Mouse (Mus musculus): ENCODE data around the gene Kras. TPM values are rescaled to one million over a fixed set of nuclear protein-coding genes. Genes with fewer than 3 reads are reported as not detected.

The Kras gene
- polyA plus RNA-seq, 1 experiment from 2014 or later: 99.5 TPM

DNA sequence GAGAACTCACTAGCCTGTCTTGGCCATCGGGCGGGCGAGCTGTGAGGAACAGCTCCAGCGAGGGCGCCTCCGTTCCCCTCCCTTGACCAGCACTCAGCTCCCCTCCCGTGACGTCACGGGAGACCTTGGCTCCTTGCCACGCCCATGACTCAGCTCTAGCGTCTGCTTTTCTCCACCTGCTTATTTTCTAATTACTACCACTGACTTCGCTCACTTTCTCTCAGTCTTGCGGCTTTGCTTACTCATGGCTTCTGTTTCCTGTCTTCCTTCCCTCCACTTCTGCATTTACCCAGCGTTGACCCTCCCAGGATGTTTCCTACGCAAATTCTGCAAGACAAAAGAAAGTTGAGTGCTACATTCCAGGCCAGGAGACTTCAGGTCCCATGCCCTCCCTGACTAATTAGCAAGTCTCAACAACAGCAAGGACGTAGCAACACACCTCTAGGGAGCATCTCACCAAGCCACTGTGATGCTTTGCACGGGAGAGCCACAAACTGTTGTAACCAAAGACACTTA lies 26.3 kb upstream of the Kras start:
- H3K4me3 ChIP-seq (ENCODE audit: low read length): 0 out of 2 replicates have a peak overlapping the region, but pooled peaks have one; percentile 2
- no peaks in the 10 kb centered on the region for H3K9me3 ChIP-seq (ENCODE audit: control insufficient read depth, low read length)
- H3K4me2 ChIP-seq (ENCODE audit: low read depth, low read length): peak overlapping the region; percentile 49
- H3K9ac ChIP-seq (ENCODE audit: low read length): 0 out of 2 replicates have a peak overlapping the region, but pooled peaks have one; percentile 10
- H3K36me3 ChIP-seq (ENCODE audit: control insufficient read depth, insufficient read depth, low read length): no peaks in the 10 kb centered on the region
- WGBS: 5% methylated on average over 17 of the region's 17 CpGs
- no peaks in the 10 kb centered on the region for H3K27me3 ChIP-seq (ENCODE audit: control insufficient read depth, insufficient read depth, low read depth, low read length)
- H3K4me1 ChIP-seq (replicated peaks; ENCODE audit: control insufficient read depth, insufficient read depth, low read length): peaks cover 19% of the 10 kb centered on the region
- H3K27ac ChIP-seq (ENCODE audit: low read length): no peak overlapping the region
- ATAC-seq (ENCODE audit: low read depth): peak; percentile 65

DNA sequence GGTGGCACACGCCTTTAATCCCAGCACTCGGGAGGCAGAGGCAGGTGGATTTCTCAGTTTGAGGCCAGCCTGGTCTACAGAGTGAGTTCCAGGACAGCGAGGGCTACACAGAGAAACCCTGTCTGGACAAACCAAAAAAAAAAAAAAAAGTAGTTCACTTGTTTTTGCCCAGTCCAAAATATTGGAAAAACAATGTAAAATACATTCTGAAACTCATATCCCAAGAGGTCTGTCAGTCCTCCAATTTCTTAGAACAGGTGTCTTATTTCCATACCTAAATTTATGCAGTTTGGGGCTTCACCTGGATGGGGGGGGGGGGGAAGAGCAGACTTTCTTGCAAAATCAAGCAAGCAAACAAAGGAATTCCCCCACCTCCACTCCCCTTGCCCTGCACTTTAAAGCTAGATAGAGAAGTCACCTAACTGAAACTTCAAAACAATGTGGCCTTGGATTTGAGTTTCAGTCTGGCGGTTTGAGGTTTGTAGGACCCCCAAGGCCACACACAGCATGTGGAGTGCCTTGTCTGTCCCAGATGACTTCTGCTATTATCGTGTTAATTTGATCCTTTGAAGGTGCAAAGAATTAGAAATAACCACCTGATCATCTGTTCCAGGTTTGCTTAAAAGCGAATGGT lies 25.7 kb upstream of the Kras start:
- Histone ChIP-seq H3K27me3 (ENCODE audit: control insufficient read depth, insufficient read depth, low read depth, low read length) (no peaks in the 10 kb centered on the region), H3K36me3 (ENCODE audit: control insufficient read depth, insufficient read depth, low read length) (no peaks in the 10 kb centered on the region), H3K4me3 (ENCODE audit: low read length) (0 out of 2 replicates have a peak overlapping the region, but pooled peaks have one; percentile 2), H3K27ac (ENCODE audit: low read length) (no peak overlapping the region), H3K4me2 (ENCODE audit: low read depth, low read length) (peak overlapping the region; percentile 49), H3K4me1 (replicated peaks; ENCODE audit: control insufficient read depth, insufficient read depth, low read length) (peaks cover 19% of the 10 kb centered on the region), H3K9ac (ENCODE audit: low read length) (no peak overlapping the region), H3K9me3 (ENCODE audit: control insufficient read depth, low read length) (no peaks in the 10 kb centered on the region)
- 51% methylated on average over 6 of the region's 6 CpGs for WGBS
- ATAC-seq (ENCODE audit: low read depth): no peak

DNA sequence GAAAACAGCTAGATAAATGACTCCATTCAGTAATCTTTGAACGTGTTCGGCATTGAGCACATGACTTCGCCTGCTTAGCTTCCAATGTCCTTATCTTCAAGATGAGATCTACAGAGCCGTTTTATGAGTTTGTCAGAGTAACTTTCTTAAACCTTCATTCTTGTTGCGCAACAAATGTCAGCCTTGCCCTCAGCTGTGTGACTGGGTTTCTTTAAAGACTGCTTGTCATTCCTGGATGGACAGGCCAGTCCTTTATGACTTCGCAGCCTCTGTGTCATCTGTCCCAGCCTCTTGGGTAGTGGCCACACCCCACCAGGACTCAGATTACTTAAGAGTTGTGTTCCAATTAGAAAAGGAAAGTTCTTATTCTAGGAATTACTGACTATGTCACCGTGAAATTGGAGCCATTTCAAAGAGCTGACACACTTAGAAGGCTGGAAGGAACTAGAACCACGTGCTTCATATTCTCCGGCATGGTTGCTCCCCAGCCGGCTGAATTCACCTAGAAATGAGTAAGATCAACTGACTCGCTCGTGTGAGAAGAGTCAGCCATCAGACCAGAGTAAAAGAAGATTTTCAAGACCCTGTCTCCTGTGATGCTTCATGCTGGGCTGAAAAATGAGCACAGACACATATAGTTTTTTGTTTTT lies 24.1 kb upstream of the Kras start:
- no peak overlapping the region for H3K9ac ChIP-seq (ENCODE audit: low read length)
- H3K4me1 ChIP-seq (replicated peaks; ENCODE audit: control insufficient read depth, insufficient read depth, low read length): peaks cover 19% of the 10 kb centered on the region
- H3K4me2 ChIP-seq (ENCODE audit: low read depth, low read length): no peak overlapping the region
- no peaks in the 10 kb centered on the region for H3K36me3 ChIP-seq (ENCODE audit: control insufficient read depth, insufficient read depth, low read length)
- no peaks in the 10 kb centered on the region for H3K27me3 ChIP-seq (ENCODE audit: control insufficient read depth, insufficient read depth, low read depth, low read length)
- no peak overlapping the region for H3K27ac ChIP-seq (ENCODE audit: low read length)
- no peak overlapping the region for H3K4me3 ChIP-seq (ENCODE audit: low read length)
- H3K9me3 ChIP-seq (ENCODE audit: control insufficient read depth, low read length): no peaks in the 10 kb centered on the region
- WGBS: 63% methylated on average over 12 of the region's 12 CpGs
- no peak for ATAC-seq (ENCODE audit: low read depth)

DNA sequence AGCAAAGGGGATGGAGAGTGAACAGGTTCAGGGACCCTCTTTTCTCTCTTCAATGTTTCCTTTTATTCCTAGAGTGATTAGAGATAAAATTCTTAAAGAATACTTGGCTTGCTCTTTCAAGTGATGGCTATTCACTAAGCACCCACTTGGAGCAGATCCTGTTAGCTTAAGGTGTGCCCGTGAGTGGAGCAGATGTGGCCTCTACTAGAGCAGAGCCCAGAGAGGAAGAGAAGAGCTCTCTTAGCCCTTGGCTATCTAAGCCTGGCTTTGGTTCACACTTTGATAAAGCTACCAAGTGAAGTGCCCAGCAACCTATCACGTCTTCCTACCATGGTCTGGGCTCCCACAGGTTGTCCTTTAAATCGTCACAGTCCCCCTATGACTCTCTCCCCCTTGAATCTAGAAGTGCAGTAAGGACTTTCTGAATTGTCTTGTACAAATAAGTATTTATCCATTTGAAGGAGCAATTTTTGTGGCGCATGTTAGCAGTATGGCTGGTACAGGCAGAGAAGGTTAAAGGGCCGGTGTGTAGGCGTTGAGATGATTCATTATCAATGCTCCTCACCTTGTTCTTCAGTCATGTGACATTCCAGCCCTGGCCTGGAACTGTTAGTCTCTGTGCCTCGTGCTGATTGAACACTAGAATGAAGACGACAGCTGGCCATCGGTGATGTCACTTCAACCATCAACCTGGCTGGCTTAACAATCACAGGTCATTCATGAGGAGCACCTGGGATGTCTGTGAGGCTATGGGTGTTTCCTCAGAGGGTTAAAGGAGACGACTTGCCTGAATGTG lies 22.3 kb upstream of the Kras start:
- ATAC-seq (ENCODE audit: low read depth): peak; percentile 88
- H3K4me1 ChIP-seq (replicated peaks; ENCODE audit: control insufficient read depth, insufficient read depth, low read length): peaks cover 19% of the 10 kb centered on the region
- no peak overlapping the region for H3K4me3 ChIP-seq (ENCODE audit: low read length)
- H3K27me3 ChIP-seq (ENCODE audit: control insufficient read depth, insufficient read depth, low read depth, low read length): no peaks in the 10 kb centered on the region
- no peak overlapping the region for H3K4me2 ChIP-seq (ENCODE audit: low read depth, low read length)
- H3K36me3 ChIP-seq (ENCODE audit: control insufficient read depth, insufficient read depth, low read length): no peaks in the 10 kb centered on the region
- no peaks in the 10 kb centered on the region for H3K9me3 ChIP-seq (ENCODE audit: control insufficient read depth, low read length)
- H3K27ac ChIP-seq (ENCODE audit: low read length): peak overlapping the region; percentile 63
- WGBS: 56% methylated on average over 10 of the region's 10 CpGs
- no peak overlapping the region for H3K9ac ChIP-seq (ENCODE audit: low read length)

DNA sequence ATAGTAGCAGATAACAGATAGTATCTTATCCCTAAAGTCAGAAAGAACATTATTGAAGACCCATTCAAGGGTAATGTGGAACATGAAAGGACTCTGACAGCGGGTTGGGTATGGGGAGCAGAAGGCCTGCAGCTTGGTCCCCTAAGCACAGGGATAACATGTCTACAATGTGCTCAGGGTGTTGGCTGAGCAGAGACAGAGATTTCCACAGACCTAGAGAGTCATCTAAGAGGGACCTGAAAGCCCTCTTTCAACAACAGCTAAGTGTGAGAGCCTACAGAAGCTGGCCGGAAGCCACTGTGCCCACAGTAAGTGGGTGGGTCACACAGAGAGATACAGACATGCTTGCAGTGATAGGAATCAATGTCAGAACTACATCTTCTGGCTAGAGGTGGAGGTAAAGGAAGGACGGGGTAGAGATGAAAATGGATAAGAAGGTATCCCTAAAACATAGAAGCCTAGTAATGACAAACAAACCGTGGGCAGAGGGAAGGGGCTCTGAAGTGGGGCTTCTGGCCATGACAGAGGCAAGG lies 19.3 kb upstream of the Kras start:
- H3K9me3 ChIP-seq (ENCODE audit: control insufficient read depth, low read length): no peaks in the 10 kb centered on the region
- H3K27ac ChIP-seq (ENCODE audit: low read length): no peak overlapping the region
- no peak for ATAC-seq (ENCODE audit: low read depth)
- no peak overlapping the region for H3K9ac ChIP-seq (ENCODE audit: low read length)
- peaks cover 10% of the 10 kb centered on the region; the same call in 1 of the 2 replicates for H3K4me1 ChIP-seq (replicated peaks; ENCODE audit: control insufficient read depth, insufficient read depth, low read length)
- no peak overlapping the region for H3K4me2 ChIP-seq (ENCODE audit: low read depth, low read length)
- WGBS: 74% methylated on average over 4 of the region's 4 CpGs
- H3K4me3 ChIP-seq (ENCODE audit: low read length): no peak overlapping the region
- no peaks in the 10 kb centered on the region for H3K36me3 ChIP-seq (ENCODE audit: control insufficient read depth, insufficient read depth, low read length)
- H3K27me3 ChIP-seq (ENCODE audit: control insufficient read depth, insufficient read depth, low read depth, low read length): no peaks in the 10 kb centered on the region

DNA sequence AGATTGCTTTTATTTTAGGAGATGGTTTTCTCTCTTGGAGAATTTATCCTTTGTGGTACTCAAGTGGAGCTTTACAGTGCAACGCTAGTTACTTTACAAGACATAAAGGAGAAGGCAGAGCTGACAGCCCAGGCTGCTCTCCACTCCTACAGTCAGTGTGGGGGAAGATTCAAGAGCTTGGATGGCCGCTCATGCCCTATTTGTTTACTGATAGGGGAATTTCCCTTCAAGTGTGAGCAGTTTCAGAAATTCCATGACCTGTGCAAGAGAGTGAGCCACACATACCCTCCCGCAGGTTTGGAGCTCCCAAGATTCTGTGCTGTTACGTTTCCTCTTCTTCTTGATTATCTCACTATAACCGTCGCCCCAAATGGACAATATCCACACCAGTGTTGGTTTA lies 17.7 kb upstream of the Kras start:
- Histone ChIP-seq H3K9me3 (ENCODE audit: control insufficient read depth, low read length) (no peaks in the 10 kb centered on the region), H3K4me3 (ENCODE audit: low read length) (no peak overlapping the region), H3K4me1 (replicated peaks; ENCODE audit: control insufficient read depth, insufficient read depth, low read length) (peaks cover 7% of the 10 kb centered on the region; the same call in 1 of the 2 replicates), H3K27ac (ENCODE audit: low read length) (no peak overlapping the region), H3K9ac (ENCODE audit: low read length) (no peak overlapping the region), H3K27me3 (ENCODE audit: control insufficient read depth, insufficient read depth, low read depth, low read length) (no peaks in the 10 kb centered on the region), H3K36me3 (ENCODE audit: control insufficient read depth, insufficient read depth, low read length) (no peaks in the 10 kb centered on the region), H3K4me2 (ENCODE audit: low read depth, low read length) (no peak overlapping the region)
- no peak for ATAC-seq (ENCODE audit: low read depth)
- WGBS: 44% methylated on average over 6 of the region's 6 CpGs

DNA sequence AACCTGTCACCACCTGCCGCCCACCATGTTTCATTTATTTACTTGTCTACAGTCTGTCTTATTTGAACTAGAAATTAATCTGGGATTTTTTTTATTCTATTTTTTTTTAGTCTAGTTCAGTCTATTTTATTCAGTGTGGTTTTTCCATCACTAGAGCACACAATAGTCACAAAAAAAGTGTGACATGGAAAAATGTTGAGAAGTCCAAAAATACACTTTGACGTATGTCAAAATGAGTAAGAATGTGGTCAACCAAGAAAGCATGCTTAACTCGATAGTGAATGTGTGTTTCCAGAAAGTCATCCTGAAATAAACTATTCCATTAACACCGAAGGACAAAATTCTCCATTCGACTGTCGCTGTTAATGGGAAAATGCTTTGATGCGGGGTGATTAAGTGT lies 12.3 kb upstream of the Kras start:
- no peak for ATAC-seq (ENCODE audit: low read depth)
- Histone ChIP-seq H3K27ac (ENCODE audit: low read length) (no peak overlapping the region), H3K9me3 (ENCODE audit: control insufficient read depth, low read length) (no peaks in the 10 kb centered on the region), H3K27me3 (ENCODE audit: control insufficient read depth, insufficient read depth, low read depth, low read length) (no peaks in the 10 kb centered on the region), H3K4me2 (ENCODE audit: low read depth, low read length) (no peak overlapping the region), H3K4me1 (replicated peaks; ENCODE audit: control insufficient read depth, insufficient read depth, low read length) (no peaks in the 10 kb centered on the region), H3K4me3 (ENCODE audit: low read length) (no peak overlapping the region), H3K36me3 (ENCODE audit: control insufficient read depth, insufficient read depth, low read length) (no peaks in the 10 kb centered on the region), H3K9ac (ENCODE audit: low read length) (no peak overlapping the region)
- 72% methylated on average over 7 of the region's 7 CpGs for WGBS

DNA sequence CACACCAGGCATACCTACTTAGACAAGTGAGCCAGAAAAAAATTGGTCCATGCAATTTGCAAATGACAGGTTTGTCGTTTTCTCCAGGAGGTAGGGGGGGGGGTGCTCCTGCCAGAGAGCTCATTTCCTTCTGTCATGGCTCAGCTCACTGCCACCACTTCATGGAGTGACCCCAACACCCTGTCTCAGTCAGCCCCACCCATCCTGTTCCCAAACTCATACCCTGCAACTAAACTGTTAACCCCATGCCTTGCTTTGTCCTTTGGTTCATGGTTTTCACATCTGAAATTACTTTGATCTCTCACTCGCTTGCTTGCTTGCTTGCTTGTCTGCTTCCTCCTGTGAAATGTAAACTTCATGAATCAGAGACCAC lies 6.6 kb upstream of the Kras start:
- Histone ChIP-seq H3K4me2 (ENCODE audit: low read depth, low read length) (no peak overlapping the region), H3K9ac (ENCODE audit: low read length) (no peak overlapping the region), H3K27ac (ENCODE audit: low read length) (peak overlapping the region; percentile 81), H3K9me3 (ENCODE audit: control insufficient read depth, low read length) (no peaks in the 10 kb centered on the region), H3K4me1 (replicated peaks; ENCODE audit: control insufficient read depth, insufficient read depth, low read length) (peaks cover 9% of the 10 kb centered on the region; the same call in 1 of the 2 replicates), H3K4me3 (ENCODE audit: low read length) (no peak overlapping the region), H3K36me3 (ENCODE audit: control insufficient read depth, insufficient read depth, low read length) (no peaks in the 10 kb centered on the region), H3K27me3 (ENCODE audit: control insufficient read depth, insufficient read depth, low read depth, low read length) (no peaks in the 10 kb centered on the region)
- WGBS: 8% methylated on average over 2 of the region's 2 CpGs
- ATAC-seq (ENCODE audit: low read depth): peak; percentile 15; the same call in 1 of the 2 replicates
